Mouse (Mus musculus): ENCODE data around the gene Pex1.

- TF ChIP-seq CTCF (IDR thresholded peaks at IDR 0.05; ENCODE audit: insufficient read depth, low read length) (no peak), POLR2A (IDR thresholded peaks at IDR 0.05; ENCODE audit: borderline replicate concordance, extremely low read depth, low read depth, low read length) (no peak)
Observed at GRCm38 (mm10) chr5:3631512-3632271, 35.8 kb downstream of the Pex1 start.

All from lung, adult 2 months (tissue).